Mouse (Mus musculus) spleen, adult 2 months (tissue): ENCODE results near the gene Snx8.

Experiments
- CTCF ChIP-seq: fragments of 200-500 bp; IDR thresholded peaks from 2 replicates; pipeline ENCODE4 v1.5.1; 2011; ENCODE audit warnings: mild to moderate bottlenecking, inconsistent platforms; ENCODE audit not compliant: insufficient read depth, insufficient read length, insufficient replicate concordance; ENCODE audit errors: extremely low read depth
- POLR2A ChIP-seq: fragments of 200-500 bp; IDR thresholded peaks from 2 replicates; pipeline ENCODE4 v1.6.1; 2011; ENCODE audit warnings: low read depth, low read length, inconsistent platforms

GRCm38 (mm10) chr5:140374226-140374625 lies 14.8 kb downstream of the Snx8 start:
- no peak for TF ChIP-seq POLR2A
- no peak for TF ChIP-seq CTCF
